Mouse (Mus musculus) gastrocnemius, postnatal 36 days (tissue): ENCODE measurements around the gene Ghr. TPM values are rescaled to one million over a fixed set of nuclear protein-coding genes. Genes with fewer than 3 reads are reported as not detected.

Experiments
- DNase-seq, 2 experiments: peaks; one replicate each; pipeline ENCODE4 v3.0.0; 2022
- intact Hi-C: fragments of 180-260 bp; cut with DNase I; formaldehyde crosslinking; loops from one replicate; pipeline ENCODE4 v1.15.1; 2025
- total RNA-seq, 2 experiments: library from RNA; stranded (reverse); gene quantifications; 2 replicates each; pipeline ENCODE4 v1.2.3; 2021

Gene Ghr
- total RNA-seq, 2 experiments from 2014 or later, result 120 to 121 TPM

DNA sequence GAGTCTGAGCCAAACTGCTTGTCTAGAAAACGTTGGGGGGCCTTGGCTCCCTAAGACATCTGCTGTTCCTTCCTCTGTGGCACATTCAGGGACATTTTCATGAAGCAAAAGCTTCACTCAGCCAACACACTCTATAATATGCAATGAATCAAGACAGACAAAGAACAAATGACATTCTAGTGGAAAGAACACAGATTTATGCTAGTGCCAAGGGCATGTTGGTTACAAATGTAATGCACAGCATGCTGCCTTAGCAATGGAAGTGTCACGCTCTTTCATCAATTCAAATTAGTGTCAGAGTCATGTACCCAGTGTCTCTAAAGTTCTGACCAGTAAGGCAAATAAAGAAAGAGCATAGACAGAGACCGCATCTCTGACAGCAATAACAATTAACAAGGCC is 187.6 kb downstream of the Ghr start:
- intact Hi-C loops, result no loop called here
- DNase-seq, result no peak

DNA sequence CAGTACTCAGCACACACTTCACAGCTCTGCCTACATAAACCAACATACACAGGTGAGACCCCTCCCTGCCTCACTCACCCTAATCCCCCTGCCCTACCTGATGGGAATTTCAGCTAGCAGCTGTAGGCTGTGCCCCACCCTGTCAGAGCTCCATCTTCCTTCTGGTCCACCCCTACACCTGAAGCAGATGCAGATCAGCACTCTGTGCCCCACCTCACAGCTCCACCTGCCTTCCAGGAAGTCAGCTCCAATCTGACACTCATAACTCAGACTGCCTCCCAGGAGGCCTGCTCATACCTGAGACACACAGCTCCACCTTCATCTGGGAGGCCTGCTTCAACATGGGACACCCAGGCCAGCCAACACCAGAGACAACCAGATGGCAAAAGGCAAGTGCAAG is 192.6 kb downstream of the Ghr start:
- intact Hi-C loops, result no loop called here
- no peak for DNase-seq

DNA sequence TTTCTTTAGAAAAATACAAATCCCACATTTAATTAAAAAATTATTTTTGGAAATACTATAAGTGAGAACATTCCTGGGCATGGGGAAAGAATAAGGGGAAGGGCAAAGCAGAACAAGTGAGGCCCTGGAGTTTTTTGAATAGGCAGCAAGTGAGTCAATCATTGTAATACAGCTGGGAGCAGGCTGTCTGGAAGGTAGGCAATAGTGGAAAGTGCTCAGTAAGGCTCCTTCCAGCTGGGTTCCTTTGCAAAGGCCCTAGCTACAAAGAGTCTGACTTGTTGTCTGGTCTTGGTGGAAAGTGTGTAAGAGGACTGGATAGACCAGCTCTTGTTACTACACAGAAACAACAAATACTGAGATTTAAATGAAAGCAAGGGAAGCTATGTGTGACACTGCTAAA is 194.3 kb downstream of the Ghr start:
- DNase-seq, result no peak
- intact Hi-C loops, result no loop called here

DNA sequence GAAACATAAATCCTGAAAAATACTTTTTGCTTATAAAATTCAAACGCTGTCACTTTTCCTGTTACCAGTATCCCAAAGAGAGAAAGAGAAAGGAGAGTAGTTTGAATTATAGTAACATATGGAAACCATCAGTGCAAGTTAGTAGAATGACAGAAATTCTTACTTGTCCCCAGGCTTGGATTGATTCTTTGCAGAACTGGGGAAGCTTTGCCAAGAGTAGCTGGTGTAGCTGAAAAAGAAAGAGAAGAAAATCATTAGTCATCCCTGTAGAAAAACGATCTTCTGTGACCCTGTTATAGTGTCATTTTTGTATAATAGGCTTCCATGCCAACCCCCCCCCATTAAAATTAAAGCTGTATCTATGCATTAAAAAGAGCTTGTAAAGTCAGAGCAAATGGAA is 194.8 kb downstream of the Ghr start:
- intact Hi-C loops, result no loop called here

GRCm38 (mm10) chr15:3383788-3384187 is 199.5 kb downstream of the Ghr start:
- no peak for DNase-seq
- intact Hi-C loops, result no loop called here

More for the DNA sequence above, 194.8 kb downstream of the Ghr start:
- no peak for DNase-seq

- no peak for DNase-seq
- intact Hi-C loops, result no loop called here
These were observed 201.9 kb downstream of the Ghr start for GRCm38 (mm10) chr15:3381413-3381812.

GRCm38 (mm10) chr15:3368261-3368832 is 214.9 kb downstream of the Ghr start:
- no peak for DNase-seq
- intact Hi-C loops, result no loop called here

- intact Hi-C loops, result loop anchor here (5.0 kb wide), 2 partner anchors 226 to 551 kb away; partner anchors contain the start of gene Ghr
- no peak for DNase-seq
These were observed 227.1 kb downstream of the Ghr start for GRCm38 (mm10) chr15:3356073-3356766.

GRCm38 (mm10) chr15:3353696-3354095 is 229.6 kb downstream of the Ghr start:
- intact Hi-C loops, result no loop called here
- DNase-seq, result no peak

DNA sequence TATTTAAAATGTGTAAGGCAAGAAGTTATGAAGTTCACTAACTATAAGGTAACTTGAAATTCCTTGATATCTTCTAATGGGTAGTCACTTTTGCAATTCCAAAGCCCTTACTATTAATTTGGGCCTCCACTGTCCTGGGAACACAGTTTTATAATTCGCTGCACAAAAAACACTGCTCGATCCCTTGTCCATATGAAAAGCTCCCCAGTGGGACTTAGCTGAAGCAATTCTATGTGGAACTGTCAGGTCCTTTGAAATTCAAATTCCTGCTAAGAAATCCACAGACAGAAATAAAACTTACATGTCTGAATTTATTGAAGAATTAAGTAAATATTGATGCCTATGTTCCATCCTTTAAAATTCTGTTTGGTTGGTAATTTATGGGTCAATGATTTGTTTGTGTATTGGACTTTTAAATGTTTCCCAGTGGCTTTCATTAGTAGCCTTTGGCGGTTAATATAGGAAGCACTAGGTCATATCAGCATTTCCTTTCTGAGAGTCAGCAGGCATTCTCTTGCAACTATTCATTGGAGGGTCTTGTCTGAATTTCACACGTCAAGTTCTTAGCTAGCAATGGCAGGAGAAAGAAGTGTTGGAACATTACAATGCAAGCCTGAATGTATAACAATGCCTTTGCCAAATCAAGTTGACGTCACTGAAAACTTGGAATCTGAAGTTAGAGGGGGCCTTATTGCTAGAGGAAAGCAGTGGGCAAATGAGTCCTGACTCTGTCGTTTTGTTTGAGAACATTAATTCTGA is 233.8 kb downstream of the Ghr start:
- intact Hi-C loops, result no loop called here
- no peak for DNase-seq

DNA sequence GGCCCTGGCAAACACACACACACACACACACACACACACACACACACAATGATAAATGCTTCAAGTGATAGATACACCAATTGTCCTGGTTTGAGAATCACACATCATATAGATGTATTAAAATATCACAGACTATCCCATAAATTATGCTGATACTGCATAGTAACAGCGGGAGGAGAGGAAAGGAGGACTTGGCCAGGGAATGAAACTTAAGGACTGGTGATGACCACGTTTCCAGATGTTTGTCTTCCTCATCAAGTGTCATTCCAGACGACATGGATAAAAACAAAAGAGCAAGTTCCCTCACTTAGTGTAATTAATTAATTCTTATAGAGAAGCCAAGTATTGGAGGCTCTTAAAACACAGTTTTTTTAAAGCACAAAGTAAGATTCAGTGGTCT is 236.6 kb downstream of the Ghr start:
- DNase-seq, result no peak
- intact Hi-C loops, result no loop called here

- intact Hi-C loops, result no loop called here
- DNase-seq, result no peak
These were observed 238.7 kb downstream of the Ghr start for GRCm38 (mm10) chr15:3344555-3344954.

- DNase-seq, result peak in 1 of 2 experiments; percentile 28
- intact Hi-C loops, result no loop called here
These were observed 241.3 kb downstream of the Ghr start for GRCm38 (mm10) chr15:3341806-3342582.

DNA sequence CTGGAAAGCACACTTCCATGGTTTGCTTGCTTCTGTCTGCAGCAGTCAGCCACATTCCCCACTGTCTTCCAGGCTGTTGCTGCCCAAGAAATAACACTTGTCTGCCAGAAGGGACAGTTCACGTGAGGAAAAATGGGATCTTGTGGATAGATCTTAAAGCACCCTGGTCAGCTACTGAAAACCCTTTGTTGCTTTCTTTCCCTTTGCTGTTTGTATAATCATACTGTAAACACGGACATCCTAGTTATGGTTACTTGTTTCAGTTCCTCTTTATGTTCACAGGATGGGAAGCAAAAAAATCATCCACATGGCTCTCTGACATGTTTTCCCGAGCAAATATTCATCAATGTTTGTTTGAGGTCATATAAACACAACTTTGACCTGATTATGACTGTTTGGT is 243.4 kb downstream of the Ghr start:
- intact Hi-C loops, result no loop called here
- no peak for DNase-seq

DNA sequence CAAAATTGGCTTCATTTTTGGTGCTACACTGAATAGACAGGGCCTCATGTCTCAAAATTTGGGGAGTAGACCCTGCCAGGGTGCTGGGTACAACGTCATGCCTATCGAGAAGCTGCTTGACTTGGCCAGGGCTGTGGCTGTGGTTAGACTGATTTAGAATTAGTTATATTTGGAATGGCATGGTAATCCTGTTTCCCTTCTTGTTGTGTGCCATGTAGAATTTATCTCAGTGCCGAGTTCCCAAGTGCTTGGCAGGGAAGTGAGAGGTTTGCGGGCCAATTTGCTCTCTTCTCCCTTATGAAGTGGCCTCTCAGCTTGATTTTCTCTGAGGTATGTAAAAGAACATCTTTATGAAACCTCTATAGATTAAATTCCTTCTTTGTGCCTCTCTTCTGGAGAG is 250.8 kb downstream of the Ghr start:
- no peak for DNase-seq
- intact Hi-C loops, result no loop called here

DNA sequence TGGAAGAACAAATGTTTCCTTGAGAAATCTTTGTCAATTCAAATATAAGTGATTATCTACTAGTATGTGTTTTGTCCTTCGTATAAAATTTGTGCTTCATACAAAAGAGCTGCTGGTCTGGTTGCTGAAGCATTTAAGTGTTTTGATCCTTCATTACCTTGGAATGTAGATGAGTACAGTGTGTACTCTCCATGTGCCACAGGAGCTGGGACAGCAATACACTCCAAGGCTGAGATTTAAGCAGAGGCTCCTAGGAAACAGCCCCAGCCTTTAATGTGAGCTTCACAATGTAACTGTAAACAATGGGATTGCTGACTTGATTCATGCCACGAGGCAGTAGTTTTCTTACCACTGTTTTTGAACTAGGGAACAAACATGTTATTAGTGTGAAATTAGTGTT is 251.5 kb downstream of the Ghr start:
- DNase-seq, result no peak

DNA sequence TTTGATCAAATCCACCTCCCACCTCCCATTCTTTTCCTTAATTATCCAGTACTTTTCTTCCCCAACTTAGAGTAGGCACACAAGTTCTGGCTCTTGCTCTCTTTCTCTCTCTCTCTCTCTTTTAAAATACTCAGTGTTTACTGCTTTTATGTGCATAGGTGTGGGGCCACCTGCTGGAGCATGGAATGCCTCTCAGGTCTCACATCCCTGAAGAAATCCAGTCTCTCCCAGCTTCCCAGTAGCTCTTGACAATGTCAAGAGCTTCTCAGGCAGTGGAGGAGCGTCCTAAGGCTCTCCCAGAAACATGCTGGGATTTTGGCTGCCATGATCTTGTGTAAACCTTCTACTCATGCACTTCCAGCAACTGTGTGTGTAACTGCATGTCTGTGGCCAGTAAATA is 253.0 kb downstream of the Ghr start:
- intact Hi-C loops, result no loop called here

More for the DNA sequence above, 251.5 kb downstream of the Ghr start:
- intact Hi-C loops, result no loop called here

GRCm38 (mm10) chr15:3323041-3323440 is 260.3 kb downstream of the Ghr start:
- intact Hi-C loops, result no loop called here
- DNase-seq, result no peak

More for the DNA sequence above, 253.0 kb downstream of the Ghr start:
- no peak for DNase-seq

DNA sequence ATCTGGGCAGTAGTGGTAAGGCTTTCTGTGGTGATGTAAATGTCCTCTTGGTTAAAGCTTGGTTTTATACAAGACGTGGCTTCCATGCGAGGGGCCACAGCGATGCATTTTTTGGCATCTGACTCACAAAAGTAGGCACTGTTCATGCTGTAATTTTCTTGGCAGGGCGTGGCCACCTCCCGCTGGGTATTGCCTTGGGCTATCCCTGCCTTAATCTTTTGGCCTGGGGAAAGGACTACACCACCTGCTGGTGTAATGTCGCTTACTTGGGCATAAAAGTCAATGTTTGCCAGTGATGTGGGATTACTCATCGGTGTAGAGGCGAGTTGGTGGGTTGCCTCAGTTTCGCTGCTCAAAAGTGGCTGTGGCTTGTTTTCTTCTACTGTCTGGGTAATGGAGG is 263.4 kb downstream of the Ghr start:
- intact Hi-C loops, result no loop called here
- DNase-seq, result no peak

- intact Hi-C loops, result no loop called here
- DNase-seq, result no peak
These were observed 266.7 kb downstream of the Ghr start for GRCm38 (mm10) chr15:3316617-3317016.

GRCm38 (mm10) chr15:3312937-3313336 is 270.4 kb downstream of the Ghr start:
- intact Hi-C loops, result no loop called here
- DNase-seq, result no peak
